Mouse (Mus musculus): ENCODE results near the gene Usp9y. TPM values are rescaled to one million over a fixed set of nuclear protein-coding genes. Genes with fewer than 3 reads are reported as not detected.

Gene Usp9y
- not detected in 2 replicates for total RNA-seq (2012; rRNA removed)
- not detected in 2 replicates for total RNA-seq (2014; rRNA removed)
- not detected in 2 replicates for polyA plus RNA-seq (2012; ENCODE audit: insufficient read length, low read depth)

DNA sequence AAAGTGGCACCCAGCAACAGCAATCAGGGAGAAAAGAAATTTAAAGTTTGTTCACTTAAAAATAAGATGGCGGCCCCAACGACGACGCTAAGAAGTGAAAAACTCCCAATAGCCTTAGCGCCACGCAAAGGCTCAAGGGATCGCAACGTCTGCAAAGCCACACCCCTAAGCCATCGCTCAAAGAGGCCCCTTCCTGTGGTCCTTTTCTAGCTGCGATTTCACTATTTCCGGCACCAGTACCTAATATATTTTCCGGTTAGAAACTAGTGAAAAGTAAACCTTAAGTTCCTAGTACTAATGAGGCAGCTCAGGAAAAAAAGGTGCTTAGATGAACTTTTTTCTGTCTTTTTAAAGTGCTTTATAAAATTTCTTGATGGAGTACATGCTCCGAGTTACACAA, at the start of gene Usp9y:
Usp9y (minus strand) TSS at position 101 of the 400 bp plus-strand sequence.
- no peak within 1 kb of the TSS for H3K4me2 ChIP-seq (ENCODE audit: insufficient read depth, low read depth, poor library complexity, severe bottlenecking)
- no peaks in the 10 kb centered on the region for H3K79me2 ChIP-seq (replicated peaks; ENCODE audit: control insufficient read depth, extremely low read depth, insufficient read depth, poor library complexity, severe bottlenecking)
- in situ Hi-C loops (cut with MboI; ENCODE audit: low pct_ligation_motif_present, low pct_unique_long_range_greater_than_20kb, low sequenced_read_pairs) (no loop called here), dilution Hi-C loops (cut with MboI; ENCODE audit: extremely low pct_ligation_motif_present, extremely low pct_unique_long_range_greater_than_20kb, low sequenced_read_pairs) (no loop called here)
- no peaks in the 10 kb centered on the region for H3K4me1 ChIP-seq (ENCODE audit: control insufficient read depth in 1 of 2, insufficient read depth in 2 of 2)
- no peaks in the 10 kb centered on the region for H3K27me3 ChIP-seq (replicated peaks)
- no peak within 1 kb of the TSS for H3K9ac ChIP-seq (ENCODE audit: insufficient read depth, low read depth)
- no peak within 1 kb of the TSS for H3K27ac ChIP-seq (ENCODE audit: insufficient read depth, low read depth)
- H3K36me3 ChIP-seq (replicated peaks in 1 of 2; ENCODE audit: control insufficient read depth in 1 of 2, insufficient read depth in 1 of 2, low read length in 1 of 2) = no peaks in the 10 kb centered on the region
- no peak for DNase-seq (ENCODE audit: extremely low read depth)
- H3K4me3 ChIP-seq (replicated peaks in 1 of 3; ENCODE audit: low read depth in 2 of 3, low read length in 2 of 3, poor library complexity in 1 of 3) = no peak within 1 kb of the TSS
- no peaks in the 10 kb centered on the region for H3K9me3 ChIP-seq (replicated peaks; ENCODE audit: low read length)
- TF ChIP-seq BHLHE40 (IDR thresholded peaks at IDR 0.05; ENCODE audit: low read depth, low read length) = no peak
- TF ChIP-seq ZNF384 (IDR thresholded peaks at IDR 0.05; ENCODE audit: low read depth, low read length) = no peak
- no peak for TF ChIP-seq USF2 (conservative IDR thresholded peaks at IDR 0.05; ENCODE audit: low read depth, low read length)
- no peak for TF ChIP-seq USF1 (IDR thresholded peaks at IDR 0.05; ENCODE audit: low read depth, low read length)
- no peak for TF ChIP-seq MAFK (IDR thresholded peaks at IDR 0.05; ENCODE audit: insufficient replicate concordance, low read length)
- no peak for TF ChIP-seq IRF4 (IDR thresholded peaks at IDR 0.05; ENCODE audit: low read depth, low read length)
- TF ChIP-seq JUN (IDR thresholded peaks at IDR 0.05; ENCODE audit: insufficient read depth, low read depth, low read length) = no peak
- TF ChIP-seq SIN3A (IDR thresholded peaks at IDR 0.05; ENCODE audit: low read length) = no peak
- TF ChIP-seq KAT2A (IDR thresholded peaks at IDR 0.05; ENCODE audit: insufficient replicate concordance, low read length) = no peak
- no peak for TF ChIP-seq MAZ (IDR thresholded peaks at IDR 0.05; ENCODE audit: low read depth, low read length)
- no peak for TF ChIP-seq MEF2A (IDR thresholded peaks at IDR 0.05; ENCODE audit: borderline replicate concordance, low read depth, low read length)
- TF ChIP-seq CHD2 (IDR thresholded peaks at IDR 0.05; ENCODE audit: low read length) = no peak
- TF ChIP-seq MXI1 (IDR thresholded peaks at IDR 0.05; ENCODE audit: low read depth, low read length) = no peak
- no peak for TF ChIP-seq POLR2A (IDR thresholded peaks at IDR 0.05; ENCODE audit: low read depth, low read length)
- TF ChIP-seq ELF1 (IDR thresholded peaks at IDR 0.05; ENCODE audit: low read depth, low read length) = no peak
- no peak for TF ChIP-seq RCOR1 (conservative IDR thresholded peaks at IDR 0.05; ENCODE audit: low read depth, low read length)
- TF ChIP-seq TBP (conservative IDR thresholded peaks at IDR 0.05; ENCODE audit: low read depth, low read length) = no peak
- no peak for TF ChIP-seq EP300 (IDR thresholded peaks at IDR 0.05; ENCODE audit: low read length)
- no peak for TF ChIP-seq ZKSCAN1 (IDR thresholded peaks at IDR 0.05; ENCODE audit: borderline replicate concordance, low read depth, low read length)

DNA sequence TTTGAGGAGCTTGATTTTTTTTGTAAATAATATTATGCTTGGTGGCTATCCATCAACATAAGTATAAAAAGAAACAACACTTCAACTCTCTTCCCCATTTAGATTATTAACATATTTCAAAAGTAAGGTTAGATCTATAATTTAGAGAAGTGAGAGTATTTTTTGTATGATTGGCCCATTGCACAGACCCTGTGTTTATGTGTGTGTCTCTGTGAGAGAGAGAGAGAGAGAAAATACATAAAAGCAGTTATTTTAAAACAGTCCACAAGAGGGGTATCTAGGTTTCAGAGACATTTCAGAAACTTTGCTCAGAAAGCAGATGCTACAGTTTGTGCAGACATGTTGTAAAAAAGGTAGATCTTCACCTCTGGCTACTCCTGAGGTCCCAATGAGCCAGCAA, 165.9 kb downstream of the Usp9y start:
- no peak for DNase-seq (ENCODE audit: extremely low read depth)
- Histone ChIP-seq H3K36me3 (replicated peaks in 1 of 2; ENCODE audit: control insufficient read depth in 1 of 2, insufficient read depth in 1 of 2, low read length in 1 of 2) (no peaks in the 10 kb centered on the region), H3K9ac (ENCODE audit: insufficient read depth, low read depth) (no peak overlapping the region), H3K9me3 (replicated peaks; ENCODE audit: low read length) (no peaks in the 10 kb centered on the region), H3K27me3 (replicated peaks) (no peaks in the 10 kb centered on the region), H3K27ac (ENCODE audit: insufficient read depth, low read depth) (no peak overlapping the region), H3K79me2 (replicated peaks; ENCODE audit: control insufficient read depth, extremely low read depth, insufficient read depth, poor library complexity, severe bottlenecking) (no peaks in the 10 kb centered on the region), H3K4me3 (replicated peaks in 1 of 3; ENCODE audit: low read depth in 2 of 3, low read length in 2 of 3, poor library complexity in 1 of 3) (no peak overlapping the region), H3K4me2 (ENCODE audit: insufficient read depth, low read depth, poor library complexity, severe bottlenecking) (no peak overlapping the region), H3K4me1 (ENCODE audit: control insufficient read depth in 1 of 2, insufficient read depth in 2 of 2) (peaks cover 10 to 11% of the 10 kb centered on the region in 2 experiments; a peak in 3 of 4 replicates)
- in situ Hi-C loops (cut with MboI; ENCODE audit: low pct_ligation_motif_present, low pct_unique_long_range_greater_than_20kb, low sequenced_read_pairs) = no loop called here
- dilution Hi-C loops (cut with MboI; ENCODE audit: extremely low pct_ligation_motif_present, extremely low pct_unique_long_range_greater_than_20kb, low sequenced_read_pairs) = no loop called here
- TF ChIP-seq POLR2AphosphoS2 (IDR thresholded peaks at IDR 0.05; ENCODE audit: low read depth, low read length) (no peak), RAD21 (IDR thresholded peaks at IDR 0.05; ENCODE audit: low read depth, low read length) (no peak)

Data from CH12.LX (cell line).